20 mouse cellular contexts compared by ENCODE assay signal in the genomic region with DNA sequence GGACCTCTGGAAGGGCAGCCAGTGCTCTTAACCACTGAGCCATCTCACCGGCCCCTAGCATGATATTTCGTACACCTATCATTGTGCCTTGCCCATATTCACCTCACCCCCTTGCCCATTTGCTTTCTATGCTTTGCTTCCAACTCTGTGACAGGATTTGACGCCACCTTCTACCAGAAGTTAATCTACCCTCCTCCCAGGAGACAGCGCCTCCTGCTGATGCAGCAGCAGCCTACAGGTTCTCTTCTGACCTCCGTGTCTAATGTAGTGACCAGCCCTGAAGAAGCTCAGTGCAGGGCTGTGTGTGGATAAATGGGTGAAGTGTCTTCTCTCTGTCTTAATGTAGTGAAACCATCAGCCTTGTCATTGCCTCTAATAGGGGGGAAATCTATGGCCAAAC. TPM values are rescaled to one million over a fixed set of nuclear protein-coding genes. Genes with fewer than 3 reads are reported as not detected.
DNase-seq lines count a peak whose midpoint lies in the region; ATAC-seq and TF ChIP-seq lines count a peak whose summit lies in the region.
"Had no signal": no experiment of that assay in that cellular context is flagged by ENCODE, and none has a peak within 500 bp of the region (broad histone marks: within the 10 kb centered on the region; RNA-seq: fewer than 3 reads in every experiment).

No protein-coding gene starts in this region.

- H3K4me1 ChIP-seq in intestine, postnatal 0 days (replicated peaks; ENCODE audit: control insufficient read depth, insufficient read depth, low read length) = no peaks in the 10 kb centered on the region
- H3K4me1 ChIP-seq in intestine, embryonic 16.5 days (ENCODE audit: control insufficient read depth, insufficient read depth, low read length) = no peaks in the 10 kb centered on the region
- H3K4me1 ChIP-seq in midbrain, embryonic 11.5 days (ENCODE audit: control insufficient read depth, insufficient read depth, low read length) = no peaks in the 10 kb centered on the region
- H3K4me1 ChIP-seq in midbrain, embryonic 16.5 days (ENCODE audit: control insufficient read depth, insufficient read depth, low read length) = no peaks in the 10 kb centered on the region
- H3K4me1 ChIP-seq in E14TG2a.4 (replicated peaks; ENCODE audit: low read depth, low read length) = no peaks in the 10 kb centered on the region
- H3K4me1 ChIP-seq: embryonic facial prominence, embryonic 10.5 days; heart, embryonic 10.5 days; liver, embryonic 13.5 days; midbrain, embryonic 15.5 days; neural tube, embryonic 13.5 days had no signal

- no peak overlapping the region for H3K27ac ChIP-seq in intestine, postnatal 0 days (ENCODE audit: low read depth, low read length)
- no peak overlapping the region for H3K27ac ChIP-seq in intestine, embryonic 16.5 days (ENCODE audit: low read length)
- H3K27ac ChIP-seq in midbrain, embryonic 11.5 days (ENCODE audit: low read depth, low read length) = no peak overlapping the region
- no peak overlapping the region for H3K27ac ChIP-seq in midbrain, embryonic 16.5 days (ENCODE audit: low read length)
- H3K27ac ChIP-seq: embryonic facial prominence, embryonic 10.5 days; heart, embryonic 10.5 days; liver, embryonic 13.5 days; midbrain, embryonic 15.5 days; neural tube, embryonic 13.5 days had no signal

- TF ChIP-seq CTCF in intestine, postnatal 0 days (IDR thresholded peaks at IDR 0.05; ENCODE audit: low read depth) = peak; percentile 46
- peak; percentile 41 for TF ChIP-seq CTCF in E14TG2a.4 (conservative IDR thresholded peaks at IDR 0.05; ENCODE audit: low read length)

- H3K27me3 ChIP-seq in intestine, postnatal 0 days (replicated peaks; ENCODE audit: control insufficient read depth, insufficient read depth, low read length) = no peaks in the 10 kb centered on the region
- no peaks in the 10 kb centered on the region for H3K27me3 ChIP-seq in intestine, embryonic 16.5 days (replicated peaks; ENCODE audit: control insufficient read depth, insufficient read depth, low read length)
- H3K27me3 ChIP-seq in midbrain, embryonic 11.5 days (ENCODE audit: control insufficient read depth, insufficient read depth, low read length) = peaks cover 40% of the 10 kb centered on the region
- peaks cover 28% of the 10 kb centered on the region for H3K27me3 ChIP-seq in midbrain, embryonic 16.5 days (ENCODE audit: control insufficient read depth, insufficient read depth, low read depth, low read length)
- H3K27me3 ChIP-seq in E14TG2a.4 (ENCODE audit: insufficient read depth, low read length) = no peaks in the 10 kb centered on the region
- H3K27me3 ChIP-seq: liver, embryonic 13.5 days had no signal

- no peak overlapping the region for H3K4me2 ChIP-seq in intestine, postnatal 0 days (replicated peaks; ENCODE audit: low read depth)
- H3K4me2 ChIP-seq in intestine, embryonic 16.5 days (ENCODE audit: low read depth, low read length) = no peak overlapping the region
- H3K4me2 ChIP-seq in midbrain, embryonic 11.5 days = no peak overlapping the region
- H3K4me2 ChIP-seq in midbrain, embryonic 16.5 days (ENCODE audit: low read length) = no peak overlapping the region
- H3K4me2 ChIP-seq: liver, embryonic 13.5 days; midbrain, embryonic 15.5 days; neural tube, embryonic 13.5 days had no signal

- ATAC-seq in intestine, postnatal 0 days = no peak
- no peak for ATAC-seq in intestine, embryonic 16.5 days
- ATAC-seq in midbrain, embryonic 11.5 days (ENCODE audit: low FRiP score) = no peak
- ATAC-seq in midbrain, embryonic 16.5 days = no peak
- ATAC-seq: midbrain, embryonic 15.5 days had no signal

- H3K9me3 ChIP-seq in intestine, postnatal 0 days (ENCODE audit: control insufficient read depth) = no peaks in the 10 kb centered on the region
- no peaks in the 10 kb centered on the region for H3K9me3 ChIP-seq in intestine, embryonic 16.5 days (ENCODE audit: control insufficient read depth, low read length)
- no peaks in the 10 kb centered on the region for H3K9me3 ChIP-seq in midbrain, embryonic 11.5 days (ENCODE audit: control insufficient read depth, low read length)
- H3K9me3 ChIP-seq in midbrain, embryonic 16.5 days (replicated peaks; ENCODE audit: control insufficient read depth, low read length, poor library complexity, severe bottlenecking) = no peaks in the 10 kb centered on the region
- no peaks in the 10 kb centered on the region for H3K9me3 ChIP-seq in E14TG2a.4 (ENCODE audit: low read length)
- H3K9me3 ChIP-seq: embryonic facial prominence, embryonic 10.5 days; heart, embryonic 10.5 days; liver, embryonic 13.5 days; midbrain, embryonic 15.5 days; neural tube, embryonic 13.5 days had no signal

- H3K36me3 ChIP-seq in intestine, postnatal 0 days (ENCODE audit: control insufficient read depth, insufficient read depth) = no peaks in the 10 kb centered on the region
- H3K36me3 ChIP-seq in intestine, embryonic 16.5 days (ENCODE audit: control insufficient read depth, insufficient read depth, low read length) = no peaks in the 10 kb centered on the region
- no peaks in the 10 kb centered on the region for H3K36me3 ChIP-seq in midbrain, embryonic 11.5 days (ENCODE audit: control insufficient read depth, insufficient read depth, low read length)
- no peaks in the 10 kb centered on the region for H3K36me3 ChIP-seq in midbrain, embryonic 16.5 days (ENCODE audit: control insufficient read depth, insufficient read depth, low read length)
- no peaks in the 10 kb centered on the region for H3K36me3 ChIP-seq in E14TG2a.4 (ENCODE audit: insufficient read depth, low read length)
- H3K36me3 ChIP-seq: embryonic facial prominence, embryonic 10.5 days; heart, embryonic 10.5 days; liver, embryonic 13.5 days; midbrain, embryonic 15.5 days; neural tube, embryonic 13.5 days had no signal

- no peak overlapping the region for H3K4me3 ChIP-seq in intestine, postnatal 0 days (ENCODE audit: low read depth, low read length)
- no peak overlapping the region for H3K4me3 ChIP-seq in intestine, embryonic 16.5 days (ENCODE audit: low read length)
- H3K4me3 ChIP-seq in midbrain, embryonic 11.5 days (ENCODE audit: low read depth, low read length) = no peak overlapping the region
- H3K4me3 ChIP-seq in midbrain, embryonic 16.5 days (ENCODE audit: low read depth, low read length) = no peak overlapping the region
- no peak overlapping the region for H3K4me3 ChIP-seq in E14TG2a.4 (replicated peaks; ENCODE audit: low read length)
- H3K4me3 ChIP-seq: embryonic facial prominence, embryonic 10.5 days; erythroblast, embryonic 14.5 days; heart, embryonic 10.5 days; liver, embryonic 13.5 days; midbrain, embryonic 15.5 days; neural tube, embryonic 13.5 days had no signal

- DNase-seq in midbrain, embryonic 11.5 days (ENCODE audit: low spot score, missing footprints) = peak; percentile 74
- peak; percentile 48 for DNase-seq in R1 (ENCODE audit: low read depth, low spot score)
- no peak for DNase-seq in embryo, embryonic 9.5 days (ENCODE audit: extremely low spot score)
- DNase-seq in neural tube, embryonic 10.5 days (ENCODE audit: extremely low spot score, low spot score) = no peak
- DNase-seq: cerebellum, adult 11 months; cerebellum, postnatal 25 days; gastrocnemius, postnatal 10 days; kidney, postnatal 14 days; left cerebral cortex, postnatal 4 days; liver, embryonic 13.5 days; thymus, postnatal 14 days had no signal

- WGBS in intestine, postnatal 0 days = 70% methylated on average over 5 of the region's 5 CpGs
- WGBS in intestine, embryonic 16.5 days = 63% methylated on average over 5 of the region's 5 CpGs
- 52% methylated on average over 5 of the region's 5 CpGs for WGBS in midbrain, embryonic 11.5 days
- WGBS in midbrain, embryonic 16.5 days = 62% methylated on average over 5 of the region's 5 CpGs

- H3K9ac ChIP-seq in intestine, postnatal 0 days (ENCODE audit: low read depth, low read length) = no peak overlapping the region
- H3K9ac ChIP-seq in intestine, embryonic 16.5 days (ENCODE audit: low read depth, low read length) = no peak overlapping the region
- no peak overlapping the region for H3K9ac ChIP-seq in midbrain, embryonic 11.5 days (ENCODE audit: low read length)
- no peak overlapping the region for H3K9ac ChIP-seq in midbrain, embryonic 16.5 days (ENCODE audit: low read depth, low read length)
- H3K9ac ChIP-seq: liver, embryonic 13.5 days; midbrain, embryonic 15.5 days; neural tube, embryonic 13.5 days had no signal

RNA-seq across cellular contexts. Expression of a gene that starts 15.8 kb away (rescaled TPM):
- polyA plus RNA-seq in intestine, postnatal 0 days (2015; fragmentation: Nextera tagmentation; extraction: Ambion mirVana) = 0.85 and 1.6 TPM in 2 replicates
- 1.6 and 2.5 TPM in 2 replicates for polyA plus RNA-seq in intestine, embryonic 16.5 days (2015; fragmentation: Nextera tagmentation; extraction: Ambion mirVana)
- polyA plus RNA-seq in midbrain, embryonic 11.5 days (2014; fragmentation: Nextera tagmentation; extraction: Ambion mirVana) = 0.70 and 0.72 TPM in 2 replicates
- polyA plus RNA-seq in midbrain, embryonic 16.5 days (2015; fragmentation: Nextera tagmentation; extraction: Ambion mirVana) = 0.38 and 0.73 TPM in 2 replicates
- polyA plus RNA-seq: erythroblast, embryonic 14.5 days had no signal

RNA-seq across cellular contexts. Expression of a gene that starts 25.1 kb away (rescaled TPM):
- polyA plus RNA-seq in intestine, postnatal 0 days (2015; fragmentation: Nextera tagmentation; extraction: Ambion mirVana) = 63.0 and 71.8 TPM in 2 replicates
- 27.4 and 35.2 TPM in 2 replicates for polyA plus RNA-seq in intestine, embryonic 16.5 days (2015; fragmentation: Nextera tagmentation; extraction: Ambion mirVana)
- 3.7 and 4.3 TPM in 2 replicates for polyA plus RNA-seq in midbrain, embryonic 11.5 days (2014; fragmentation: Nextera tagmentation; extraction: Ambion mirVana)
- polyA plus RNA-seq in midbrain, embryonic 16.5 days (2015; fragmentation: Nextera tagmentation; extraction: Ambion mirVana) = 3.1 and 3.8 TPM in 2 replicates

Comparison
In these comparisons a context has a peak if more than half of its experiments do, and no peak if none do; other contexts are left out.
1. DNase-seq: peak in midbrain, embryonic 11.5 days (single experiment) and R1 (single experiment); none in embryo, embryonic 9.5 days (single experiment) and neural tube, embryonic 10.5 days (single experiment).